Mouse (Mus musculus) limb, embryonic 11.5 days (tissue): Measurements from ENCODE around the gene Tcf19. TPM values are rescaled to one million over a fixed set of nuclear protein-coding genes. Genes with fewer than 3 reads are reported as not detected.

ENCODE experiments used
- ATAC-seq: fragments of 200-750 bp; cut with Nextera tagmentation; 2 replicates; pipeline ENCODE4 v1.8.0; 2017; ENCODE audit warnings: low read depth; ENCODE audit not compliant: insufficient number of reproducible peaks, low FRiP score, low TSS enrichment
- DNase-seq: peaks from one replicate; pipeline ENCODE4 v3.0.0-alpha.2; 2015; ENCODE audit warnings: low spot score
- H3K27ac ChIP-seq: fragments of 300-500 bp; sonication (generic); replicated peaks from 2 replicates; pipeline ENCODE4 v1.5.1; 2014; ENCODE audit warnings: low read depth, mild to moderate bottlenecking, low read length
- H3K27me3 ChIP-seq: fragments of 300-500 bp; sonication (generic); 2 replicates; pipeline ENCODE4 v1.6.1; 2014; ENCODE audit warnings: mild to moderate bottlenecking, low read length, mixed read lengths; ENCODE audit not compliant: control insufficient read depth, insufficient read depth
- H3K36me3 ChIP-seq: fragments of 300-500 bp; sonication (generic); 2 replicates; pipeline ENCODE4 v1.6.1; 2014; ENCODE audit warnings: mild to moderate bottlenecking, low read length, moderate library complexity, mixed read lengths; ENCODE audit not compliant: control insufficient read depth, insufficient read depth
- H3K4me1 ChIP-seq: fragments of 300-500 bp; sonication (generic); 2 replicates; pipeline ENCODE4 v1.6.1; 2014; ENCODE audit warnings: low read length, mixed read lengths; ENCODE audit not compliant: control insufficient read depth, insufficient read depth
- H3K4me2 ChIP-seq: fragments of 300-500 bp; sonication (generic); 2 replicates; pipeline ENCODE4 v1.6.1; 2014; ENCODE audit warnings: low read depth, mild to moderate bottlenecking, moderate library complexity; ENCODE audit not compliant: severe bottlenecking
- H3K4me3 ChIP-seq: fragments of 300-500 bp; sonication (generic); 2 replicates; pipeline ENCODE4 v1.5.1; 2014; ENCODE audit warnings: low read depth, low read length
- H3K9ac ChIP-seq: fragments of 300-500 bp; sonication (generic); 2 replicates; pipeline ENCODE4 v1.6.1; 2014; ENCODE audit warnings: mild to moderate bottlenecking, low read length
- H3K9me3 ChIP-seq: fragments of 300-500 bp; sonication (generic); 2 replicates; pipeline ENCODE4 v1.6.1; 2016; ENCODE audit warnings: low read length; ENCODE audit not compliant: control insufficient read depth
- WGBS: fragments of 180-500 bp; shearing (Covaris S2); extraction: QIAGEN DNeasy Blood & Tissue Kit; methylation state at CpG from one replicate; pipeline ENCODE4 v1.1.7; 2014; 5-methylcytosine and 5-hydroxymethylcytosine counted together
- polyA plus RNA-seq: library from polyadenylated mRNA; unstranded; fragments of >200 nt; fragmentation: Nextera tagmentation; extraction: Ambion mirVana; gene quantifications from 2 replicates; pipeline ENCODE4 v1.2.1, GENCODE M21; 2014

Gene Tcf19
- polyA plus RNA-seq, 1 experiment from 2014 or later, result 65.0 TPM

DNA sequence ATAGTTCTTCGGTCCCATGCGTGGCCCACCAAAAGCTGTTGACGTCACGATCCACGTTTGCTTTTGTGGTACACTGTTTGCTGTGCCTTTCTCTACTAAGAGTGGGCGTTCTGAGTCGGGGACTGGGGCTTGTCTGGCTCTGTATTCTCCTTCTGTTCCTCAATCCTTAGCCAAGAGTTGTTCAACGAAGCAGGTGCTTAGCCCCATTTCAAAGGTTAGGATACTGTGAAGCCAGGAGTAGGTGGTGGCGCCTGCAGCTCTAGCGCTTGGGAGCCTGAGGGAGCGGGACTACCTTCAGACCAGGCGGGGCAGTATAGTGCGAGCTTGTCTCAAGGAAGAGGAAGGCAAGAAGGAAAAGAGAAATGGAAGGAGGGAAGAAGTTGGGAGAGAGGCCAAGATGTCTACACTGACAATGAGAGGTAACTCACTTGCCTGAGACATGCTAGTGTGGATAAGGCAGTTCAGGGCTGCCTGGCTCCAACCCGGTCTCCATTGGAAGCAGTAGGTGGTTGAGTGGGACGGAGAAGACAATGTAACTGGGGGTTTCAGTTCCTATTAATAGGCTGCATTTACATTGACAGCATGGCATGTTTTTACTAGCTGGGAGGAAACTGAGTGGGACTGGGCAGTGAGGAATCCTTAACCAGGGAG, 26.3 kb upstream of the Tcf19 start:
- Histone ChIP-seq H3K4me1 (no peaks in the 10 kb centered on the region), H3K4me2 (no peak overlapping the region), H3K4me3 (no peak overlapping the region), H3K36me3 (no peaks in the 10 kb centered on the region), H3K9ac (no peak overlapping the region), H3K9me3 (no peaks in the 10 kb centered on the region), H3K27ac (no peak overlapping the region), H3K27me3 (no peaks in the 10 kb centered on the region)
- 82% methylated on average over 15 of the region's 15 CpGs for WGBS
- DNase-seq (no peak), ATAC-seq (no peak)

GRCm38 (mm10) chr17:35539540-35539939, 22.9 kb upstream of the Tcf19 start:
- Histone ChIP-seq H3K9me3 (no peaks in the 10 kb centered on the region), H3K4me1 (no peaks in the 10 kb centered on the region), H3K36me3 (no peaks in the 10 kb centered on the region), H3K4me3 (no peak overlapping the region), H3K9ac (no peak overlapping the region), H3K4me2 (no peak overlapping the region), H3K27me3 (no peaks in the 10 kb centered on the region), H3K27ac (no peak overlapping the region)
- DNase-seq (no peak), ATAC-seq (no peak)
- WGBS, result 50% methylated on average over 10 of the region's 10 CpGs

DNA sequence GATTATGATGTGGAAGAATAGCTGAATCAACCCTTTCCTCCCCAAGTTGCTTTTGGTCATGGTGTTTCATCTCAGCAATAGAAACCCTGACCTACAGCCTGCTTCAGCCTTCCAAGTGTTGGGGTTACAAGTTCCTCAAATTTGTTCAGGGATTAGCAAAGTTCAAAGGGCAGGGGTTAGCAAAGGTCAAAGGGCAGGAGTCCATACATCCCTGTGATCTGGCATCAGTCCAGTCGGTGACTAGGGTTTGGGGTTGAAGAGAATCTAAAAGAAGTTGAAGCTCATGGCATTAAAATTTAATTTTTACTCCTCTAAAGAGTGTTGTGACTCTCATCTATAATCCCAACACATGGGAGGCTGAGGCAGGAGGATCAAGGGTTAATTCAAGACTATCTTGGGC, 21.9 kb upstream of the Tcf19 start:
- no peaks in the 10 kb centered on the region for H3K9me3 ChIP-seq
- DNase-seq, result no peak
- no peak overlapping the region for H3K27ac ChIP-seq
- ATAC-seq, result no peak
- H3K9ac ChIP-seq, result no peak overlapping the region
- 81% methylated on average over 1 of the region's 1 CpGs for WGBS
- H3K4me3 ChIP-seq, result no peak overlapping the region
- no peaks in the 10 kb centered on the region for H3K4me1 ChIP-seq
- no peaks in the 10 kb centered on the region for H3K36me3 ChIP-seq
- no peaks in the 10 kb centered on the region for H3K27me3 ChIP-seq
- H3K4me2 ChIP-seq, result no peak overlapping the region

DNA sequence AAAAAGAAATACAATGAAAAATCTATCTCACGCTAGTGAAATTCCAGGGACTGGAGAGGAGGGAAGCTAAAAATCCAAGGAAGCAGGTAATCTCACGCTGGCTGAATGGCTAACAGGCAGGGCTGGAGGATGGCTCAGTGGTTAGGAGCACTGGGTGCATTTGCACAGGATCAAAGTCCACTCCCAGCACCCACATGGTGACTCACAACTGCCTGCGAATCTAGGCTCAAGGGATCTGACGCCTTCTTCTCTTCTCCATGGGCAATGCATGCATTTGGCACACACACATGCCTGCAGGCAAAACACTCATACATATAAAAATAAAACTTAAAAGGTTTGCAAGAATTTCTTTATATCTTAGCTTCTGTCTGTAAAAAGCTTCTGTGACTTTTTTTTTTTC, 20.8 kb upstream of the Tcf19 start:
- 78% methylated on average over 4 of the region's 4 CpGs for WGBS
- ATAC-seq (no peak), DNase-seq (no peak)
- H3K4me2 ChIP-seq, result no peak overlapping the region
- no peaks in the 10 kb centered on the region for H3K9me3 ChIP-seq
- no peaks in the 10 kb centered on the region for H3K36me3 ChIP-seq
- no peak overlapping the region for H3K9ac ChIP-seq
- no peak overlapping the region for H3K27ac ChIP-seq
- no peaks in the 10 kb centered on the region for H3K27me3 ChIP-seq
- no peak overlapping the region for H3K4me3 ChIP-seq
- 0 out of 2 replicates have a peak, but pooled peaks cover 3% of the 10 kb centered on the region for H3K4me1 ChIP-seq

- H3K4me1 ChIP-seq, result 0 out of 2 replicates have a peak, but pooled peaks cover 3% of the 10 kb centered on the region
- H3K36me3 ChIP-seq, result peaks cover 5% of the 10 kb centered on the region
- no peaks in the 10 kb centered on the region for H3K9me3 ChIP-seq
- no peaks in the 10 kb centered on the region for H3K27me3 ChIP-seq
- no peak overlapping the region for H3K27ac ChIP-seq
- 22% methylated on average over 6 of the region's 6 CpGs for WGBS
- H3K4me3 ChIP-seq, result no peak overlapping the region
- peak; percentile 82 for DNase-seq
- no peak overlapping the region for H3K9ac ChIP-seq
- ATAC-seq, result no peak
- H3K4me2 ChIP-seq, result no peak overlapping the region
Measured at GRCm38 (mm10) chr17:35534343-35534742, 17.7 kb upstream of the Tcf19 start.

- Histone ChIP-seq H3K9ac (no peak within 1 kb of the TSS), H3K36me3 (peaks cover 10% of the 10 kb centered on the region), H3K4me3 (no peak within 1 kb of the TSS), H3K27ac (no peak within 1 kb of the TSS), H3K4me1 (0 out of 2 replicates have a peak, but pooled peaks cover 3% of the 10 kb centered on the region), H3K9me3 (no peaks in the 10 kb centered on the region), H3K27me3 (no peaks in the 10 kb centered on the region), H3K4me2 (no peak within 1 kb of the TSS)
- DNase-seq (no peak), ATAC-seq (no peak)
- 19% methylated on average over 7 of the region's 7 CpGs for WGBS
Measured at GRCm38 (mm10) chr17:35532901-35533300, 16.3 kb upstream of the Tcf19 start, which contains the start of gene Psors1c2. Gene Psors1c2, plus strand, starts transcription at chr17:35533201.

DNA sequence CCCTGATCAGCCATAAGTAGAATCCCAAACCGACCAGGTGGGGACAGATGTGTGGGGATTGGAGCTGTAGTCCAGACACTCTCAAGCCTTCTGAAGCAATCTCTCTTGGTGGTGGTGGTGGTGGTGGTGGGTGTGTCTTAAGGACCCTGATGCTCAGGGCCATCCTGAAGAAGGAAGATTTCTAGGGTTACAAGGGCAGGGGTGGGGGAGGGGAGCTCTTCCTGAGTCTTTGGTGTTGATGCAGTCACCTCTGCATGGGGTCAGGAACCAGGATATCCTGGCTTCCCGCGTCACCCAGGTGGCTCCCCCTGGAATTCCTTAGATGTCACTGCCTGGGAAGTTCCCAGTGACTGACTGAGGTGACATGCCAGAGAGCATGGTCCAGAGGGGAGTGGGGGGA, 15.7 kb upstream of the Tcf19 start:
- no peak overlapping the region for H3K4me3 ChIP-seq
- H3K4me2 ChIP-seq, result no peak overlapping the region
- 0 out of 2 replicates have a peak, but pooled peaks cover 3% of the 10 kb centered on the region for H3K4me1 ChIP-seq
- DNase-seq, result no peak
- no peak overlapping the region for H3K9ac ChIP-seq
- no peaks in the 10 kb centered on the region for H3K9me3 ChIP-seq
- ATAC-seq, result no peak
- no peaks in the 10 kb centered on the region for H3K27me3 ChIP-seq
- WGBS, result 18% methylated on average over 3 of the region's 3 CpGs
- no peak overlapping the region for H3K27ac ChIP-seq
- H3K36me3 ChIP-seq, result peaks cover 10% of the 10 kb centered on the region

DNA sequence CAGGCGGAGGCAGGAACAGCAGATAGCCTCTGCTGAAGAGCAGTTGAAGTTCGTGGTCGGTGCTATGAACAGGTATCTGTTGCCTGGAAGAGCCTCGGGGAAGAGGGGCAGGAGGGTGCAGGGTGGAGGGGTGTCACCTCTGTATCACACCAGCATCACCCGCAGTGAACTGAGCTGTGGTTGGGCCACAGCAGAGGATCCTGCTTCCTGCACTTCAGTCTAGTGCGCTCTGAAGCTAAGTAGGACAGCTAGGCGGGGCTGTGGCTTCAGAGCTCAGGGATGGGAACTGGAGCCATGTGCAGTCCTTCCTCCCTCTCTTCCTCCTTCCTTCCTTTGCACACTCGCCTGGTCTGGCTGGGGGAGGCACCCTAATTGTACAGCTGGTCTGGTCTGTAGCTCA, 10.0 kb upstream of the Tcf19 start:
- Histone ChIP-seq H3K27me3 (no peaks in the 10 kb centered on the region), H3K9ac (no peak overlapping the region), H3K9me3 (no peaks in the 10 kb centered on the region), H3K4me2 (no peak overlapping the region), H3K27ac (no peak overlapping the region), H3K4me3 (no peak overlapping the region), H3K36me3 (peaks cover 12% of the 10 kb centered on the region), H3K4me1 (no peaks in the 10 kb centered on the region)
- WGBS, result 85% methylated on average over 8 of the region's 8 CpGs
- ATAC-seq (no peak), DNase-seq (no peak)

- peaks cover 11% of the 10 kb centered on the region; the same call in 1 of the 2 replicates for H3K36me3 ChIP-seq
- no peak overlapping the region for H3K27ac ChIP-seq
- no peaks in the 10 kb centered on the region for H3K27me3 ChIP-seq
- no peaks in the 10 kb centered on the region for H3K9me3 ChIP-seq
- no peak overlapping the region for H3K9ac ChIP-seq
- no peak for DNase-seq
- H3K4me2 ChIP-seq, result no peak overlapping the region
- WGBS, result 91% methylated on average over 9 of the region's 9 CpGs
- ATAC-seq, result no peak
- no peak overlapping the region for H3K4me3 ChIP-seq
- no peaks in the 10 kb centered on the region for H3K4me1 ChIP-seq
Measured at GRCm38 (mm10) chr17:35524354-35524753, 7.7 kb upstream of the Tcf19 start.
